Mouse (Mus musculus) c-Kit-positive CD71-positive TER-119-negative erythroid progenitor cells, embryonic 14.5 days (primary cell): Measurements from ENCODE around the gene Tgfbi.
A peak's percentile ranks its signal among the peaks of the same experiment; 100 is the strongest.

ENCODE experiments used
- DNase-seq: peaks from one replicate; pipeline ENCODE4 v3.0.0-alpha.2; 2013; ENCODE audit warnings: low read depth

Gene Tgfbi

GRCm38 (mm10) chr13:56634920-56635319, 25.6 kb downstream of the Tgfbi start:
- DNase-seq, result no peak

- DNase-seq, result no peak
These were observed 27.7 kb downstream of the Tgfbi start for GRCm38 (mm10) chr13:56637027-56637426.

- DNase-seq, result no peak
These were observed 32.4 kb downstream of the Tgfbi start for GRCm38 (mm10) chr13:56641746-56642145.

- no peak for DNase-seq
These were observed 34.7 kb downstream of the Tgfbi start for GRCm38 (mm10) chr13:56644031-56644430.

- no peak for DNase-seq
These were observed 36.4 kb downstream of the Tgfbi start for GRCm38 (mm10) chr13:56645744-56646143.

- DNase-seq, result no peak
These were observed 38.5 kb downstream of the Tgfbi start for GRCm38 (mm10) chr13:56647597-56648405.

- no peak for DNase-seq
These were observed 40.7 kb downstream of the Tgfbi start for GRCm38 (mm10) chr13:56650020-56650419.

GRCm38 (mm10) chr13:56652381-56652780, 43.1 kb downstream of the Tgfbi start:
- DNase-seq, result no peak

- DNase-seq, result no peak
These were observed 44.9 kb downstream of the Tgfbi start for GRCm38 (mm10) chr13:56654176-56654575.

GRCm38 (mm10) chr13:56657946-56658512, 48.7 kb downstream of the Tgfbi start:
- DNase-seq, result peak; percentile 16

GRCm38 (mm10) chr13:56658931-56659330, 49.6 kb downstream of the Tgfbi start:
- no peak for DNase-seq

GRCm38 (mm10) chr13:56661914-56662621, 52.7 kb downstream of the Tgfbi start:
- no peak for DNase-seq

GRCm38 (mm10) chr13:56664256-56665170, 55.2 kb downstream of the Tgfbi start:
- no peak for DNase-seq

GRCm38 (mm10) chr13:56671206-56671605, 61.9 kb downstream of the Tgfbi start:
- no peak for DNase-seq

- DNase-seq, result no peak
These were observed 68.4 kb downstream of the Tgfbi start for GRCm38 (mm10) chr13:56677731-56678130.

GRCm38 (mm10) chr13:56678188-56678787, 69.0 kb downstream of the Tgfbi start:
- DNase-seq, result no peak

- DNase-seq, result no peak
These were observed 69.6 kb downstream of the Tgfbi start for GRCm38 (mm10) chr13:56678826-56679504.

- no peak for DNase-seq
These were observed 72.6 kb downstream of the Tgfbi start for GRCm38 (mm10) chr13:56681924-56682323.

GRCm38 (mm10) chr13:56682326-56682725, 73.0 kb downstream of the Tgfbi start:
- no peak for DNase-seq

GRCm38 (mm10) chr13:56683306-56683705, 74.0 kb downstream of the Tgfbi start:
- no peak for DNase-seq
